Mouse (Mus musculus) urinary bladder, postnatal 4 days (tissue): ENCODE data around the gene Gsto1.

Experiments
- DNase-seq, 2 experiments: peaks; one replicate each; pipeline ENCODE4 v3.0.0; 2021 to 2022; ENCODE audit warnings: low spot score in 2 of 2

The Gsto1 gene

DNA sequence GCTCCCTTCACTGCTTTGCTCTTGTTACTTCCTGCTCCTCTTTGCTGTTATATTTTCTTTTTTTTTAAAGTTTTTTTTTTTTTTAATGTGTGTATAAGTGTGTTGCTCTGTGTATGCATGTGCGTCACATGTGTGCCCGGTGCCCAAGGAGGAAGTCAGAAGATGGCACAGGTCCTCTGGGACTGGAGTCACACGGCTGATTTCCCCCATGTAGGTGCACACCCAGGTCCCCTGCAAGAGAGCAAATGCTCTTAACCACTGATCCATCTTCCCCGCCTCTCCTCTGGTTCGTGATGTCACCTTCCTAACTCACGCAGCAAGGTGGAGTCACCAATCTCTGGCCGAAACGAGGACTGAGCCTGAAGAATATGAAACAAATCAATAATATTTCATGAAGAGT, 33.3 kb downstream of the Gsto1 start:
- no peak for DNase-seq

DNA sequence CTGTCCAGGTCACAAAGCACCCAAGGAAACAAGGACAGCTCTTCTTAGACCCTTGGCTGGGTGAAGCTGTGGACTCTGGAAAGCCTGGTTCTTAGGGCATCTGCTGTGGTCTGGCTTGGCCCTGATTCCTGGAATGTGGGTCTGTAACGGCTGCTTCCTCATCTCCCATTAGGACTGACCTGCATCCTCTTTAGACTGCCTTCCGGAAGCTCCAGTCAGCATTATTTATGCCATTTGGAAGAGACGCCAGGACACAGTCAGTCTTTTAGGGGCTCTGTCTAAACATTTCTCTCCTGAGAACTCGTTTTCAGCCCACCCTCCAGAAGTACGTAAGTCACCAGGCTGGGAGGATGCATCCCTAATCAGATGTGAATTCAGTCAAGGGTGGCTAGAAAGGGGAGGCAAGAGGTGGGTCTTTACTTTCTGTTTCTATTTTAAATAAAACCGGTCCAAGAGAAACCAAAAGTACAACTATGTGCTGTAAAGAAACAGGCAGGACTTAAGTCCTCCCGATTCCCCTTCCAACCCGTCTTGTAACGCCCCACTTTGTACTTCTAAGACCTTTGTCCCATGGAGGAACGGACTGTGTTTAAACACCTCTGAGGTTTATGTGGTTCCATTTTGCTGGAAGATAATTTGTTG, 35.8 kb downstream of the Gsto1 start:
- DNase-seq: no peak

- DNase-seq: no peak
Measured at GRCm38 (mm10) chr19:47891562-47892312, 37.0 kb downstream of the Gsto1 start.

- no peak for DNase-seq
Measured at GRCm38 (mm10) chr19:47893092-47893491, 38.3 kb downstream of the Gsto1 start.

- no peak for DNase-seq
Measured at GRCm38 (mm10) chr19:47898472-47899079, 43.8 kb downstream of the Gsto1 start.

DNA sequence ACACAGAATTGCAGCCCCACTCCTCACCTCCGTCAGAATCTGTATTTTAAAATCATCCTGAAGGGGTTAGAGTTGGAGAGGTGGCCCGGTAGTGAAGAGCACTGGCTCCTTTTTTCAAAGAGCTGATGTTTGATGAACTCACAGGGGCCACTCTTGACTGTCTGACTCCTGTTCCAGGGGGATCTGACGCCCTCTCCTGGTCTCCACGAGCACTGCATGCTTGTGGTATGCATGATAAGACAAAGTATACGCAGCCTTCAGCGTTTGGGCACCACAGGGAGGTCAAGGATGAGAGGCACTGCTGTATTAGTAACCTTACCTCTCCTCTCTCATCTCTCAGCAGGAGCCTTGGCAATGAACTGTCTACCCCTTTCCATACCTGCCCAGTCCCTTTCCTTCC, 45.2 kb downstream of the Gsto1 start:
- no peak for DNase-seq

DNA sequence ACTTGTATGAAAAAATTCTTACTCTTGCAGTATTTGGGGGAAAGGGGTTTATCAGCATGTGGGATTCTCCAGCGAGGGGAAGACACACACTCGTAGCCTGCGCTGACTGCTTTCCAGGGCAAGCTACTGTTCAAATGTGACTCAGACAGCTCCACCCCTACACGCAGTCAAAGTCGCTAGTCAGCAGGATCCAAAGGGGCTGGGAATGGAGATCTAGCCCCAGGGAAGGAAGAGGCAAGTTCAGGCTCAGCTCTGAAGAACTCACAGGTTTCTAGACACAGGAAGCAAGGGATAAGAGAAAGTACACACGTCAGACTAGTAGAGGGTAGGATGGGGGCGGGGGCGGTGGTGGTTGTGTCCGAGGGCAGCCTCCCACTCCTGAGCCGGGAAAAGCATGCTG, 45.8 kb downstream of the Gsto1 start:
- DNase-seq: no peak

DNA sequence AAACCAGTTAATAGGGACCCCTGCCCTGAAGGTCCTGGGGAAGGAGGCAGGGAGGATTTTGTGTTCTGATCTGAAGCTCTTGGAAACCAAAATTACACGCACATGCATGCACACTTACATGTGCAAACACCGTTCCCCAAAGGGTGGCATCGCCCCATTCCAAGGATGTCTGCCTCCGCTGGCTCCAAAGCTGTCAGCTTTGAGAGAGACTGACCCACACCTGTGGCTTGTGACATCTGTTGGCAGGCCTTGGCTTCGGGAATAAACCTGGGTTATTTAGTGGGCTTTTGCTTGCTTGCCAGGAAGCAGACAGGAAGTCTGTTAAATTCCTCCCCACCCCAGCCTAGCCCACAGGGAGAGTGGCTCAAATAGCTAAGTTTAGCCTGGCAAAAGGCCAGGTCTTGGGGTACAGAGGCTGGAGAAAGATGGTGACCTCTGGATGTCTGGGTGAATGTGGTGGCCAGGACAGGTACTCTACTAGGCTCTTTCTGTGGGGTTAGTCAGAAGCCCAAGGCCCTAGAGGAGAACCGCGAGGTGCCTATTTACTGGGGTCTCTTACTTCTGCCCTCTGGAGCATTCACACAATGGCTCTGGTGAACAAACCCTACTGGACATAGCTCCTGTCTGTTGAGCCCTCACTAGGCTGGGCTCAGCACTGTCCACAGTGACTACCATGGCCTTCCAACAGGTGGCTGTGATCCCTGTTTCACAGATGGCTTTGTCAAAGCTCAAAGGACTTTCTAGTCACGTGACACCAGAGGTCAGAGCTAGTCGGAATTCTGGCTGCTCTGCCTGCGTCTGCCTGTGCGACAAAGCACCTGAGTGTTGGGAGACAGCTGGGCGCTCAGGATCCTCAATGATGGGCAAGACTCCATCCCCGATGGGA, 47.8 kb downstream of the Gsto1 start:
- DNase-seq: no peak

- DNase-seq: no peak
Measured at GRCm38 (mm10) chr19:47903679-47904078, 48.9 kb downstream of the Gsto1 start.

DNA sequence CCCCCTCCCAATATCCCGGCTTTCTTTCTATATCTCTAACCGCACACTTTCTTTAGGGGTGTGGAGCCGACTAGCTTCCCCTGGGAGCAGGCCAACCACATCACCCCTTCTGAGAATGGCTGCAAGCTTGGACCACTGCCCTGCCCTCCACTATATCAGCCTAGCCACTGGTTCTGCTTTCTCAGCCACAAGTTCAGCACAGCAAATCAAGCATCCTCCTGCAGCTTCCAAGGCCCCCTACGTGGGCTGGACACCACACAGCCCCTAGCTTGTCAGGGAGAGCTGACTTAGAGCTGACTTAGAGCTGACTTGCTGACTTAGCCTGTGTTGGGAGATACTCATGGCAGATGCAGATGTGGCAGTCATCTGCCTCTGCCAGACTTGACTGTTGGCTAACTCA, 50.3 kb downstream of the Gsto1 start:
- DNase-seq: no peak

DNA sequence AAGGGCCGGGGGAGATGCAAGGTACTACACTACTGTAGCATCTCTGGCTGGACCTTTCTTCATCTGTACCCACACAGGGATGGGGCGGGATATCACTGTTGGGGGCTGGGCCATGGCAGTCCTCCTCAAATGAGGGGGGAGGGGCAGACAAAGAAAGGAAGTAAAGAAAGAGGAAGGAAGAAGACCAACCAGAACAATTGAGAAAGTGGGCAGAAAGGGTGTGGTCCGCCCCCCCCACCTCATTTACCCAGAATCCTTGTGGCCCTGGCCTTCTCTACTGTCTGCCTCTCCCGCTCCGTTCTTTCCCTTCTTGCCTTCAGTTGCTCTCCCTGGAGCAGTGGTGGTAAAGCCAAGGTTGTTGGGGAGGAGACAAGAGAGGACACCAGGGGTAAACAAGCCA, 50.8 kb downstream of the Gsto1 start:
- no peak for DNase-seq

DNA sequence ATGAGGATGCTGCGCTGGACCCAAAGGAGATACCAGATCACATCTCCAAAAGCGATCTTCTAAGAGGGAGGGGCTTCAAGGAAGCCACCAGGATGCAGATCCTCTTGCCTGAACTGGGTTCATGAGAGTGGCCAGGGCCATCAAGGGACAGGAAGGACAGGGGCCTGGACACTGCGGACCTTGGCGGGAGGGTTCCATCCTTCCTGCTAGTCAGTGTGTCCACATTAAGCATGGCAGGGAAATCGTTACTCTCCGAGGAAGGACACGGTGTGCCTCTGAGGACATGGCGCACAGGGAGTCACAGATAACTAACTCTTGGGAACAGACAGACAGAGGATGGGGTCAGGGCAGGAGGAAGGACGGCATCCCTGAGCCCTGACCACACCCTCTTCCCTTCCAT, 52.8 kb downstream of the Gsto1 start:
- no peak for DNase-seq

DNA sequence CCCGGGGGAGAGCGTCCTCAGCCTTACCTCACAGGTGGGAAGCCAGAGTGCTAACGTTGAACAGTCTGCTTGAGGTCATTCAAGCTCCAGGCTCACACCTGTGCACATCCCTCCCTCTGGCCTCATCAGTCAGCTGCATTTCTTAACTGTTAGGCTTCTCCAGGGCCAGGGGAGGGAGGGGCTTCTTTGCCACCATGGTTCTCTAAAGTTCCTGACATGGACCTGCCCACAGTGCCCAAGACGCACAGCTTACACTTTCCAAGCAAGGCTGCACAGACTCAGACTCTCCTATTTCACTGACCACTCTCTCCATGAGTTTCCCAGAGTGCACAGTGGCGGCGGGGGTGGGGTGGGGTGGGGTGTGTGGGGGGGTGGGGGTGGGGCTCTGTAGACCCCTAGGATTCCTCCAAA, 54.2 kb downstream of the Gsto1 start:
- DNase-seq: no peak

- no peak for DNase-seq
Measured at GRCm38 (mm10) chr19:47909387-47910116, 54.8 kb downstream of the Gsto1 start.

DNA sequence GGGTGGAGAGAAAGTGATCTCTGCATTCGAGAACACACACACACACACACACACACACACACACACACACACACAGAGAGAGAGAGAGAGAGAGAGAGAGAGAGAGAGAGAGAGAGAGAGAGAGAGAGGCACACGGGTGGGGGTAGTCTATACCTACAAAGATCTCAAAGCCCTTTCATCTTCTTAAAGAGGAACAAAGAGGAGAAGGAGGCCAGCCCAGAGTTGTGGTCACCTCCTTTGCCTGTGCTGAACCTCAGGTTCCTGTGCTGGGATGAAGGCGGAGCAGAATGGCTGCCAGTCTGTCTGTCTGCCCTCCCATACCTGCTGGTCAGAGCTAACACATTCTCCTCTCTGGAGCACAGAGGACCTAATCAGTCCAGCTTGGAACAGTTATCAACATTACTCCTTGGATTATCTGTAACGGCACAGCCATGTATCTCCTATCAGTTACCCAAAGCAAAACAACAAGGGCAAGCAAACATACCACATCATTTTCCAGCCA, 55.4 kb downstream of the Gsto1 start:
- no peak for DNase-seq

- DNase-seq: no peak
Measured at GRCm38 (mm10) chr19:47910751-47911150, 56.0 kb downstream of the Gsto1 start.

- no peak for DNase-seq
Measured at GRCm38 (mm10) chr19:47913344-47913743, 58.6 kb downstream of the Gsto1 start.

DNA sequence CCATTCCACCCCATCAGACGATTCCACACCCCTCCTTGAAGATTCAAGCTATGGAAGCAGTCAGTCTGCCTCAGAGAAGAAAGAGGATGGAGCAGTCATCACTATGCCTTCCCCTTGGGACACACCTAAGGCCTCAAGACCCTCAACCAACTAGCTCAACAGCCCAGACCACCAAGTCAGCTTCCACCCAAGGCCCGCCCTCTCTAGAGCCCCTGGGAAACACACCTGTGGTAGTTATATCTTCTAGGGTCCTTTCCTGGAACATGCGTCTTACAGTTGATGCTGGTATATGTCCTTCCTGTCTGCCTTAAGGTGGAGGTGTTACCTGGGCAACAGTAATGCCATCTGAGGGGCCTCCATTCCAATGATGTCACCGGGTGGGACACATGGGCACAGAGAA, 59.4 kb downstream of the Gsto1 start:
- DNase-seq: no peak
